Mouse (Mus musculus): Measurements from ENCODE around the gene Prmt3. TPM values are rescaled to one million over a fixed set of nuclear protein-coding genes. Genes with fewer than 3 reads are reported as not detected.

Gene Prmt3
- polyA plus RNA-seq, 1 experiment from 2014 or later, result 43.9 TPM

Other genes with a start within 250 kb of the Prmt3 start
- gene Dbx1, start 141.5 kb upstream of the Prmt3 start, polyA plus RNA-seq (2015; fragmentation: Nextera tagmentation; extraction: Ambion mirVana), result 13.4 and 18.5 TPM in 2 replicates
- 2.9 and 3.4 TPM in 2 replicates for gene Htatip2, start 19.2 kb upstream of the Prmt3 start, polyA plus RNA-seq (2015; fragmentation: Nextera tagmentation; extraction: Ambion mirVana)
- 0.40 and 0.45 TPM in 2 replicates for gene Slc6a5, start 131.8 kb downstream of the Prmt3 start, polyA plus RNA-seq (2015; fragmentation: Nextera tagmentation; extraction: Ambion mirVana)
- 30.3 and 40.1 TPM in 2 replicates for gene Nell1, start 196.5 kb downstream of the Prmt3 start, polyA plus RNA-seq (2015; fragmentation: Nextera tagmentation; extraction: Ambion mirVana)